9 mouse cellular contexts compared by ENCODE assay signal in genomic region chr9:32940919-32941767, GRCm38 (mm10).
DNase-seq lines count a peak whose midpoint lies in the region; TF ChIP-seq lines count a peak whose summit lies in the region.
"Had no signal": no experiment of that assay in that cellular context is flagged by ENCODE, and none has a peak within 500 bp of the region (broad histone marks: within the 10 kb centered on the region; RNA-seq: fewer than 3 reads in every experiment).

No protein-coding gene starts in this region.

- peaks cover 28% of the 10 kb centered on the region for H3K4me1 ChIP-seq in thymus, adult 2 months (replicated peaks; ENCODE audit: control insufficient read depth, insufficient read depth, low read length)
- H3K4me1 ChIP-seq in hindbrain, embryonic 10.5 days (replicated peaks), result peaks cover 26% of the 10 kb centered on the region

- DNase-seq in thymus, adult 2 months, result no peak
- DNase-seq in thymus, postnatal 14 days, result no peak
- no peak for DNase-seq in hindbrain, embryonic 10.5 days (ENCODE audit: low spot score)
- peak; percentile 52 for DNase-seq in lung, postnatal 10 days
- DNase-seq in yolk sac, embryonic 10.5 days (ENCODE audit: low spot score), result peak; percentile 11
- no peak for DNase-seq in cerebellum, adult 11 months
- no peak for DNase-seq in urinary bladder, postnatal 36 days (ENCODE audit: low spot score in 2 of 2)
- no peak for DNase-seq in kidney, postnatal 10 days

- no peak for TF ChIP-seq POLR2A in thymus, adult 2 months (IDR thresholded peaks at IDR 0.05; ENCODE audit: control insufficient read depth, extremely low read depth, insufficient read depth, low read length, poor library complexity)

- H3K27ac ChIP-seq in thymus, adult 2 months (ENCODE audit: control insufficient read depth, insufficient read depth, low read length), result peak overlapping the region; percentile 60
- peak overlapping the region; percentile 67; the same call in 1 of the 2 replicates for H3K27ac ChIP-seq in hindbrain, embryonic 10.5 days
- H3K27ac ChIP-seq: macrophage had no signal

- no peak for TF ChIP-seq CTCF in thymus, adult 2 months (IDR thresholded peaks at IDR 0.05; ENCODE audit: borderline replicate concordance, control insufficient read depth, extremely low read depth, insufficient read depth, low read length, poor library complexity)

- 50% methylated on average over 12 of the region's 12 CpGs for WGBS in thymus, adult 2 months
- 42% methylated on average over 12 of the region's 12 CpGs for WGBS in hindbrain, embryonic 10.5 days

- no peaks in the 10 kb centered on the region for H3K36me3 ChIP-seq in thymus, adult 2 months (ENCODE audit: control insufficient read depth, insufficient read depth, low read length)
- no peaks in the 10 kb centered on the region for H3K36me3 ChIP-seq in hindbrain, embryonic 10.5 days

- H3K9me3 ChIP-seq in hindbrain, embryonic 10.5 days, result no peaks in the 10 kb centered on the region

- H3K27me3 ChIP-seq in thymus, adult 2 months (ENCODE audit: control insufficient read depth, insufficient read depth, low read length), result no peaks in the 10 kb centered on the region
- H3K27me3 ChIP-seq in hindbrain, embryonic 10.5 days (ENCODE audit: insufficient read depth, poor library complexity, severe bottlenecking), result peaks cover 41% of the 10 kb centered on the region

- no peak overlapping the region for H3K4me3 ChIP-seq in thymus, adult 2 months (ENCODE audit: control insufficient read depth, insufficient read depth, low read length)
- H3K4me3 ChIP-seq in hindbrain, embryonic 10.5 days, result peak overlapping the region; percentile 56

Comparison
In these comparisons a context has a peak if more than half of its experiments do, and no peak if none do; other contexts are left out.
1. DNase-seq: peak in lung, postnatal 10 days (single experiment) and yolk sac, embryonic 10.5 days (single experiment); none in thymus, adult 2 months (single experiment), thymus, postnatal 14 days (single experiment), hindbrain, embryonic 10.5 days (single experiment), cerebellum, adult 11 months (single experiment), urinary bladder, postnatal 36 days (0 of 2) and kidney, postnatal 10 days (single experiment).